Mouse (Mus musculus) stomach, embryonic 16.5 days (tissue): ENCODE measurements around the gene Ank3. TPM values are rescaled to one million over a fixed set of nuclear protein-coding genes. Genes with fewer than 3 reads are reported as not detected.
A peak's percentile ranks its signal among the peaks of the same experiment; 100 is the strongest.

Experiments
- ATAC-seq: fragments of 200-750 bp; cut with Nextera tagmentation; 2 replicates; pipeline ENCODE4 v1.8.0; 2017; ENCODE audit warnings: moderate number of reproducible peaks, moderate TSS enrichment; ENCODE audit not compliant: insufficient read depth, low FRiP score
- H3K27ac ChIP-seq: fragments of 300-500 bp; sonication (generic); 2 replicates; pipeline ENCODE4 v1.5.1; 2014; ENCODE audit warnings: low read length
- H3K27me3 ChIP-seq: fragments of 300-500 bp; sonication (generic); 2 replicates; pipeline ENCODE4 v1.6.1; 2014; ENCODE audit warnings: low read length, control low read depth, mixed read lengths; ENCODE audit not compliant: control insufficient read depth, insufficient read depth
- H3K36me3 ChIP-seq: fragments of 300-500 bp; sonication (generic); 2 replicates; pipeline ENCODE4 v1.6.1; 2014; ENCODE audit warnings: low read length; ENCODE audit not compliant: control insufficient read depth, insufficient read depth
- H3K4me1 ChIP-seq: fragments of 300-500 bp; sonication (generic); 2 replicates; pipeline ENCODE4 v1.6.1; 2014; ENCODE audit warnings: low read length, control low read depth, mixed read lengths; ENCODE audit not compliant: control insufficient read depth, insufficient read depth
- H3K4me2 ChIP-seq: fragments of 300-500 bp; sonication (generic); 2 replicates; pipeline ENCODE4 v1.6.1; 2014; ENCODE audit warnings: low read depth, low read length, mixed read lengths
- H3K4me3 ChIP-seq: fragments of 300-500 bp; sonication (generic); replicated peaks from 2 replicates; pipeline ENCODE4 v1.5.1; 2014; ENCODE audit warnings: mild to moderate bottlenecking, low read length
- H3K9ac ChIP-seq: fragments of 300-500 bp; sonication (generic); 2 replicates; pipeline ENCODE4 v1.6.1; 2014; ENCODE audit warnings: low read length
- H3K9me3 ChIP-seq: fragments of 300-500 bp; sonication (generic); replicated peaks from 2 replicates; pipeline ENCODE4 v1.6.1; 2016; ENCODE audit warnings: low read length, control low read depth; ENCODE audit not compliant: control insufficient read depth
- WGBS: fragments of 180-500 bp; shearing (Covaris S2); extraction: QIAGEN DNeasy Blood & Tissue Kit; methylation state at CpG from one replicate; pipeline ENCODE4 v1.1.7; 2014; 5-methylcytosine and 5-hydroxymethylcytosine counted together
- polyA plus RNA-seq: library from polyadenylated mRNA; unstranded; fragments of >200 nt; fragmentation: Nextera tagmentation; extraction: Ambion mirVana; gene quantifications from 2 replicates; pipeline ENCODE4 v1.2.1, GENCODE M21; 2015

Ank3 gene
- polyA plus RNA-seq, 1 experiment from 2014 or later, result 37.7 TPM

GRCm38 (mm10) chr10:69744871-69745270 lies 346.3 kb downstream of the Ank3 start:
- Histone ChIP-seq H3K4me2 (no peak overlapping the region), H3K9ac (no peak overlapping the region), H3K27ac (no peak overlapping the region), H3K36me3 (no peaks in the 10 kb centered on the region), H3K9me3 (no peaks in the 10 kb centered on the region), H3K4me3 (no peak overlapping the region), H3K27me3 (no peaks in the 10 kb centered on the region), H3K4me1 (0 out of 2 replicates have a peak, but pooled peaks cover 3% of the 10 kb centered on the region)
- ATAC-seq, result no peak
- 67% methylated on average over 5 of the region's 5 CpGs for WGBS

- Histone ChIP-seq H3K36me3 (no peaks in the 10 kb centered on the region), H3K4me2 (no peak overlapping the region), H3K4me3 (no peak overlapping the region), H3K27me3 (no peaks in the 10 kb centered on the region), H3K27ac (no peak overlapping the region), H3K9ac (no peak overlapping the region), H3K4me1 (0 out of 2 replicates have a peak, but pooled peaks cover 3% of the 10 kb centered on the region), H3K9me3 (no peaks in the 10 kb centered on the region)
- ATAC-seq, result no peak
- 63% methylated on average over 8 of the region's 8 CpGs for WGBS
Measured at GRCm38 (mm10) chr10:69746322-69746721, 347.7 kb downstream of the Ank3 start.

GRCm38 (mm10) chr10:69746730-69747129 lies 348.2 kb downstream of the Ank3 start:
- H3K36me3 ChIP-seq, result no peaks in the 10 kb centered on the region
- no peaks in the 10 kb centered on the region for H3K9me3 ChIP-seq
- no peak overlapping the region for H3K4me3 ChIP-seq
- peak; percentile 47; the same call in 1 of the 2 replicates for ATAC-seq
- WGBS, result 44% methylated on average over 5 of the region's 5 CpGs
- H3K27me3 ChIP-seq, result no peaks in the 10 kb centered on the region
- H3K27ac ChIP-seq, result no peak overlapping the region
- no peak overlapping the region for H3K4me2 ChIP-seq
- H3K4me1 ChIP-seq, result 0 out of 2 replicates have a peak, but pooled peaks cover 3% of the 10 kb centered on the region
- no peak overlapping the region for H3K9ac ChIP-seq

GRCm38 (mm10) chr10:69751416-69751815 lies 352.8 kb downstream of the Ank3 start:
- H3K27me3 ChIP-seq, result no peaks in the 10 kb centered on the region
- peak overlapping the region; percentile 10; the same call in 1 of the 2 replicates for H3K9ac ChIP-seq
- H3K4me2 ChIP-seq, result no peak overlapping the region
- H3K27ac ChIP-seq, result no peak overlapping the region
- H3K9me3 ChIP-seq, result no peaks in the 10 kb centered on the region
- H3K4me3 ChIP-seq, result no peak overlapping the region
- H3K4me1 ChIP-seq, result 0 out of 2 replicates have a peak, but pooled peaks cover 3% of the 10 kb centered on the region
- no peaks in the 10 kb centered on the region for H3K36me3 ChIP-seq
- 31% methylated on average over 7 of the region's 7 CpGs for WGBS
- no peak for ATAC-seq

- H3K27me3 ChIP-seq, result no peaks in the 10 kb centered on the region
- no peak overlapping the region for H3K9ac ChIP-seq
- H3K27ac ChIP-seq, result no peak overlapping the region
- no peak for ATAC-seq
- no peaks in the 10 kb centered on the region for H3K9me3 ChIP-seq
- no peak overlapping the region for H3K4me3 ChIP-seq
- H3K4me2 ChIP-seq, result no peak overlapping the region
- H3K4me1 ChIP-seq, result no peaks in the 10 kb centered on the region
- no peaks in the 10 kb centered on the region for H3K36me3 ChIP-seq
- WGBS, result 64% methylated on average over 11 of the region's 11 CpGs
Measured at GRCm38 (mm10) chr10:69753464-69753863, 354.9 kb downstream of the Ank3 start.

GRCm38 (mm10) chr10:69756956-69757672 lies 358.5 kb downstream of the Ank3 start:
- WGBS, result 36% methylated on average over 4 of the region's 4 CpGs
- ATAC-seq, result no peak
- H3K36me3 ChIP-seq, result no peaks in the 10 kb centered on the region
- H3K4me3 ChIP-seq, result no peak overlapping the region
- H3K4me1 ChIP-seq, result no peaks in the 10 kb centered on the region
- H3K27me3 ChIP-seq, result no peaks in the 10 kb centered on the region
- no peaks in the 10 kb centered on the region for H3K9me3 ChIP-seq
- H3K9ac ChIP-seq, result no peak overlapping the region
- H3K27ac ChIP-seq, result no peak overlapping the region
- no peak overlapping the region for H3K4me2 ChIP-seq

- Histone ChIP-seq H3K27ac (no peak overlapping the region), H3K36me3 (no peaks in the 10 kb centered on the region), H3K9me3 (no peaks in the 10 kb centered on the region), H3K9ac (no peak overlapping the region), H3K4me3 (no peak overlapping the region), H3K4me2 (no peak overlapping the region), H3K4me1 (peaks cover 3% of the 10 kb centered on the region; the same call in 1 of the 2 replicates), H3K27me3 (no peaks in the 10 kb centered on the region)
- no peak for ATAC-seq
- WGBS, result 37% methylated on average over 7 of the region's 7 CpGs
Measured at GRCm38 (mm10) chr10:69762977-69763376, 364.4 kb downstream of the Ank3 start.

- H3K9me3 ChIP-seq, result no peaks in the 10 kb centered on the region
- H3K4me1 ChIP-seq, result peaks cover 3% of the 10 kb centered on the region; the same call in 1 of the 2 replicates
- no peaks in the 10 kb centered on the region for H3K36me3 ChIP-seq
- no peak overlapping the region for H3K4me2 ChIP-seq
- no peak overlapping the region for H3K4me3 ChIP-seq
- H3K9ac ChIP-seq, result no peak overlapping the region
- 48% methylated on average over 4 of the region's 4 CpGs for WGBS
- no peak overlapping the region for H3K27ac ChIP-seq
- ATAC-seq, result no peak
- H3K27me3 ChIP-seq, result no peaks in the 10 kb centered on the region
Measured at GRCm38 (mm10) chr10:69764402-69764801, 365.8 kb downstream of the Ank3 start.

- 68% methylated on average over 12 of the region's 12 CpGs for WGBS
- H3K4me1 ChIP-seq, result no peaks in the 10 kb centered on the region
- H3K9me3 ChIP-seq, result no peaks in the 10 kb centered on the region
- no peak for ATAC-seq
- no peak overlapping the region for H3K27ac ChIP-seq
- H3K4me3 ChIP-seq, result no peak overlapping the region
- H3K9ac ChIP-seq, result no peak overlapping the region
- H3K4me2 ChIP-seq, result no peak overlapping the region
- no peaks in the 10 kb centered on the region for H3K36me3 ChIP-seq
- no peaks in the 10 kb centered on the region for H3K27me3 ChIP-seq
Measured at GRCm38 (mm10) chr10:69777065-69777645, 378.6 kb downstream of the Ank3 start.
